Mouse (Mus musculus): ENCODE measurements around the gene Pi4k2a.

GRCm38 (mm10) chr19:42144067-42144466 lies 53.8 kb downstream of the Pi4k2a start:
- TF ChIP-seq CTCF (IDR thresholded peaks at IDR 0.05; ENCODE audit: low read depth, low read length) (no peak), POLR2A (IDR thresholded peaks at IDR 0.05; ENCODE audit: borderline replicate concordance, low read depth, low read length) (no peak)

All from bone marrow macrophage, adult 2 months (primary cell).